Mouse (Mus musculus) embryonic facial prominence, embryonic 12.5 days (tissue): Measurements from ENCODE around the gene Uvrag. TPM values are rescaled to one million over a fixed set of nuclear protein-coding genes. Genes with fewer than 3 reads are reported as not detected.

Source experiments
- ATAC-seq: fragments of 200-750 bp; cut with Nextera tagmentation; 2 replicates; pipeline ENCODE4 v1.8.0; 2017; ENCODE audit not compliant: insufficient number of reproducible peaks, insufficient read depth, low FRiP score, low TSS enrichment
- H3K27ac ChIP-seq: fragments of 300-500 bp; sonication (generic); 2 replicates; pipeline ENCODE4 v1.5.1; 2016; ENCODE audit warnings: mild to moderate bottlenecking
- H3K27me3 ChIP-seq: fragments of 300-500 bp; sonication (generic); 2 replicates; pipeline ENCODE4 v1.6.1; 2016; ENCODE audit warnings: mild to moderate bottlenecking, moderate library complexity
- H3K36me3 ChIP-seq: fragments of 300-500 bp; sonication (generic); 2 replicates; pipeline ENCODE4 v1.6.1; 2016; ENCODE audit warnings: mild to moderate bottlenecking
- H3K4me1 ChIP-seq: fragments of 300-500 bp; sonication (generic); 2 replicates; pipeline ENCODE4 v1.6.1; 2016
- H3K4me2 ChIP-seq: fragments of 300-500 bp; sonication (generic); replicated peaks from 2 replicates; pipeline ENCODE4 v1.6.1; 2016; ENCODE audit warnings: mild to moderate bottlenecking, moderate library complexity
- H3K4me3 ChIP-seq: fragments of 300-500 bp; sonication (generic); 2 replicates; pipeline ENCODE4 v1.5.1; 2016; ENCODE audit warnings: mild to moderate bottlenecking
- H3K9ac ChIP-seq: fragments of 300-500 bp; sonication (generic); 2 replicates; pipeline ENCODE4 v1.6.1; 2016; ENCODE audit warnings: mild to moderate bottlenecking, moderate library complexity
- H3K9me3 ChIP-seq: fragments of 300-500 bp; sonication (generic); 2 replicates; pipeline ENCODE4 v1.6.1; 2016; ENCODE audit warnings: mild to moderate bottlenecking, moderate library complexity
- WGBS: fragments of 180-500 bp; shearing (Covaris S2); methylation state at CpG from one replicate; pipeline ENCODE4 v1.1.7; 2016; 5-methylcytosine and 5-hydroxymethylcytosine counted together
- polyA plus RNA-seq: library from polyadenylated mRNA; unstranded; fragments of >200 nt; fragmentation: Nextera tagmentation; extraction: Ambion mirVana; gene quantifications from 2 replicates; pipeline ENCODE4 v1.2.1, GENCODE M21; 2016

Uvrag gene
- polyA plus RNA-seq, 1 experiment from 2014 or later = 20.2 TPM

DNA sequence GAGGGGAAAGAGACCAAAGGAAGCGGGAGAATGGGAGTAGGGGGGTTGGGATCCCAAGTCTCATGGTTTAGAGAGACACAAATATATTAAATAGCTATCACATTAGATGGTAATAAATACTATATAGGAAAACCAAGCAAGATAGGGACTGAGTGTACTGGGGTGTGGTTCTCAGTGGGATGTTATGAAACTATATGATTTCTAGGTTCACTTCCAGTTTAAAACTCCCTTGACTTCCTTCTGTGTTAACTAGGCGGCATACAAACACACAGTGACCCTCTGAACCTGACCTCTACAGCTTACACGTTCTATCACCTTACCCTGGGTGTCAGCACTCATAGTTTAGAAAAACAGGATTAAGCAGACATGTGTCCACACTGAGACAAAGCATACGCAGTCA is 126.3 kb downstream of the Uvrag start:
- no peak overlapping the region for H3K27ac ChIP-seq
- 54% methylated on average over 4 of the region's 4 CpGs for WGBS
- H3K9me3 ChIP-seq = no peaks in the 10 kb centered on the region
- H3K36me3 ChIP-seq = no peaks in the 10 kb centered on the region
- ATAC-seq = no peak
- H3K9ac ChIP-seq = no peak overlapping the region
- H3K4me2 ChIP-seq = no peak overlapping the region
- H3K4me3 ChIP-seq = no peak overlapping the region
- H3K27me3 ChIP-seq = no peaks in the 10 kb centered on the region
- H3K4me1 ChIP-seq = peaks cover 4% of the 10 kb centered on the region; the same call in 1 of the 2 replicates

- Histone ChIP-seq H3K9ac (no peak overlapping the region), H3K4me2 (no peak overlapping the region), H3K4me1 (no peaks in the 10 kb centered on the region), H3K27me3 (no peaks in the 10 kb centered on the region), H3K36me3 (no peaks in the 10 kb centered on the region), H3K27ac (no peak overlapping the region), H3K9me3 (no peaks in the 10 kb centered on the region), H3K4me3 (no peak overlapping the region)
- 80% methylated on average over 16 of the region's 16 CpGs for WGBS
- no peak for ATAC-seq
Measured at GRCm38 (mm10) chr7:99007506-99008354, 133.2 kb downstream of the Uvrag start.

DNA sequence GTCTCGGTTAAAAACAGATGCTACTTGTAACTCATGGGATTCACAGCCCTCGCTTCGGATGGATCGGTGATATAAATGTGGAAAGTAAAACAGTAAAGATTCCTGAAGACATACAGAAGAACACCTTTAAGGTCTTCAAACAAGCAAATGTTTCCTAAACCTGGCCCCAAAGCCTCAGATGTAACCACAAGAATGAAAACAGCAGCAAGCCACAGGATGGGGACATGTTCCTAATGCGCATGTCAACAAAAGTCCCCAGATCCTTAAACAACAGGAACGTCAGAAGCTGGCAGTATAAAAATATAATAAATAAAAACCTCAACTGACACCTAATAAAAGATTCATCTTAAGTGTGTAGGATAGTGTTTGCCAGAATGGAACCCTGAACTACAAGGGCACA is 137.7 kb downstream of the Uvrag start:
- no peak overlapping the region for H3K9ac ChIP-seq
- no peaks in the 10 kb centered on the region for H3K9me3 ChIP-seq
- no peak overlapping the region for H3K4me3 ChIP-seq
- WGBS = 85% methylated on average over 6 of the region's 6 CpGs
- no peaks in the 10 kb centered on the region for H3K4me1 ChIP-seq
- no peaks in the 10 kb centered on the region for H3K36me3 ChIP-seq
- no peak for ATAC-seq
- no peaks in the 10 kb centered on the region for H3K27me3 ChIP-seq
- H3K4me2 ChIP-seq = no peak overlapping the region
- H3K27ac ChIP-seq = no peak overlapping the region

- no peaks in the 10 kb centered on the region for H3K36me3 ChIP-seq
- no peak overlapping the region for H3K4me3 ChIP-seq
- ATAC-seq = no peak
- no peak overlapping the region for H3K9ac ChIP-seq
- H3K4me1 ChIP-seq = peaks cover 10% of the 10 kb centered on the region; the same call in 1 of the 2 replicates
- no peak overlapping the region for H3K4me2 ChIP-seq
- H3K27me3 ChIP-seq = no peaks in the 10 kb centered on the region
- H3K9me3 ChIP-seq = no peaks in the 10 kb centered on the region
- no peak overlapping the region for H3K27ac ChIP-seq
Measured at GRCm38 (mm10) chr7:98998722-98999121, 142.2 kb downstream of the Uvrag start.

DNA sequence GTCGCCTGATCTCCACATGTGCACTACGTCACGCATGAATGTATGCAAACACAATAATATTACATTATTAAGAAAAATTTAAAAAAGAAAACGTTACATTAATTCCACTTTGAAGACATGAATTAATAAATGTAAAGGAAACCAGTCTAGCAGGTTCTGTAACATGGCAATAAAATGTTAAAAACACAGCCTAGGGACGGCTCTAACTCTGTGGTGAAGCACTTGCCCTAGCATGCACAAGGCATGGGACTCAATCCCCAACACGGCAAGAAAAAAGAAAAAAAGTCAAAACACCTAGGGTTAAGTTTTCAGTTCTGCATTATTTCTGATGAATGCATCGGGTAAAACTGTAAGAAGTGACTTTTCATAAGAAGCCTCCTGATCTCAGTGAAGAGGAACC is 143.2 kb downstream of the Uvrag start:
- Histone ChIP-seq H3K4me1 (peaks cover 14% of the 10 kb centered on the region), H3K27ac (no peak overlapping the region), H3K4me3 (no peak overlapping the region), H3K4me2 (no peak overlapping the region), H3K36me3 (no peaks in the 10 kb centered on the region), H3K27me3 (no peaks in the 10 kb centered on the region), H3K9ac (no peak overlapping the region), H3K9me3 (no peaks in the 10 kb centered on the region)
- 84% methylated on average over 7 of the region's 7 CpGs for WGBS
- ATAC-seq = no peak

DNA sequence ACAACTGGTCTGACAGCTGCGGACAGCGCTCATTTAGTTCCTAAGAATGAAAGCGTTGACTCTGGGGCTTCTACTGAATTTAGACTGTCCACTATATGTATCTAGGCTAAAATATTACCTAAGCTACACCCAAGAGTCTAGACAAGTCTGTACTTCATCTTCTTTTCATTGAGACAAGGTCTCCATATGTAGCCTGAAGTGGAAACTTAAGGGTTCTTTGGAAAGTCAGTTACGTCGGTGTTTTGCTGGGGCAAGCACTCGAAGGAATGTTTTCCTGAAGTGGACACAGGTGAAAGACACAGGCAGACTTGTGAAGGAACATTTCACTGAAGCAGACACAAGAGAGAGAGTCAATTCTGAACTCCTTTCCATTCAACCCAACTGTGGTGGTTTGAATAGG is 144.2 kb downstream of the Uvrag start:
- Histone ChIP-seq H3K4me3 (no peak overlapping the region), H3K27me3 (no peaks in the 10 kb centered on the region), H3K9me3 (no peaks in the 10 kb centered on the region), H3K36me3 (no peaks in the 10 kb centered on the region), H3K4me1 (peaks cover 18% of the 10 kb centered on the region), H3K4me2 (no peak overlapping the region), H3K27ac (0 out of 2 replicates have a peak overlapping the region, but pooled peaks have one; percentile 30), H3K9ac (no peak overlapping the region)
- ATAC-seq = no peak
- 95% methylated on average over 6 of the region's 6 CpGs for WGBS

GRCm38 (mm10) chr7:98995126-98995727 is 145.7 kb downstream of the Uvrag start:
- ATAC-seq = no peak
- Histone ChIP-seq H3K4me1 (peaks cover 21% of the 10 kb centered on the region), H3K9me3 (no peaks in the 10 kb centered on the region), H3K36me3 (0 out of 2 replicates have a peak, but pooled peaks cover 3% of the 10 kb centered on the region), H3K9ac (no peak overlapping the region), H3K27ac (no peak overlapping the region), H3K4me2 (no peak overlapping the region), H3K4me3 (no peak overlapping the region), H3K27me3 (no peaks in the 10 kb centered on the region)
- 81% methylated on average over 5 of the region's 5 CpGs for WGBS

DNA sequence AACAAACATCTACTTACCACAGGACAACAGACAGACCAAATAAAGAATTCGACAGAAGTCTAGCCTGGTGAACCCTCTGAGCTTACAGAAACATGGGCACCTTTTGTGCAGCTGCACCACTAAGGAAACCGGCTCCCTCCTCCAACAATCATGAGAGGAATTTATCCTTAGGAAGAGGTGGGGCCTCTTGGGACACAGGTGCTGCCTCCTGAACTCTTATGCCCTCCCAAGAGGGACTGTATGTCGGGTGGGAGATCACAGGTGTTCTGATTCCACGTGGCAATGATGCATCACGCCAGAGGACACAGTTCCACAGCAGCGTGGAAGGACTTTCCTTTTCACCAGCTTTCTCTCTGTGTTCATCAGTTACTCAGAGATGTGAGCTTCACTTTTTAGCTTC is 146.8 kb downstream of the Uvrag start:
- Histone ChIP-seq H3K4me2 (no peak overlapping the region), H3K27me3 (no peaks in the 10 kb centered on the region), H3K9ac (no peak overlapping the region), H3K27ac (no peak overlapping the region), H3K4me3 (no peak overlapping the region), H3K36me3 (0 out of 2 replicates have a peak, but pooled peaks cover 3% of the 10 kb centered on the region), H3K9me3 (no peaks in the 10 kb centered on the region), H3K4me1 (peaks cover 21% of the 10 kb centered on the region)
- ATAC-seq = no peak
- WGBS = 72% methylated on average over 6 of the region's 6 CpGs

- H3K36me3 ChIP-seq = 0 out of 2 replicates have a peak, but pooled peaks cover 3% of the 10 kb centered on the region
- no peaks in the 10 kb centered on the region for H3K27me3 ChIP-seq
- no peak overlapping the region for H3K27ac ChIP-seq
- WGBS = 68% methylated on average over 4 of the region's 4 CpGs
- H3K9me3 ChIP-seq = no peaks in the 10 kb centered on the region
- H3K4me1 ChIP-seq = peaks cover 21% of the 10 kb centered on the region
- no peak overlapping the region for H3K4me3 ChIP-seq
- H3K9ac ChIP-seq = no peak overlapping the region
- no peak for ATAC-seq
- no peak overlapping the region for H3K4me2 ChIP-seq
Measured at GRCm38 (mm10) chr7:98993395-98993794, 147.5 kb downstream of the Uvrag start.

GRCm38 (mm10) chr7:98991204-98991761 is 149.7 kb downstream of the Uvrag start:
- Histone ChIP-seq H3K36me3 (0 out of 2 replicates have a peak, but pooled peaks cover 3% of the 10 kb centered on the region), H3K9me3 (no peaks in the 10 kb centered on the region), H3K27me3 (0 out of 2 replicates have a peak, but pooled peaks cover under 1% of the 10 kb centered on the region), H3K4me1 (peaks cover 21% of the 10 kb centered on the region), H3K4me2 (no peak overlapping the region), H3K9ac (no peak overlapping the region), H3K27ac (no peak overlapping the region), H3K4me3 (no peak overlapping the region)
- no peak for ATAC-seq
- 88% methylated on average over 2 of the region's 2 CpGs for WGBS

DNA sequence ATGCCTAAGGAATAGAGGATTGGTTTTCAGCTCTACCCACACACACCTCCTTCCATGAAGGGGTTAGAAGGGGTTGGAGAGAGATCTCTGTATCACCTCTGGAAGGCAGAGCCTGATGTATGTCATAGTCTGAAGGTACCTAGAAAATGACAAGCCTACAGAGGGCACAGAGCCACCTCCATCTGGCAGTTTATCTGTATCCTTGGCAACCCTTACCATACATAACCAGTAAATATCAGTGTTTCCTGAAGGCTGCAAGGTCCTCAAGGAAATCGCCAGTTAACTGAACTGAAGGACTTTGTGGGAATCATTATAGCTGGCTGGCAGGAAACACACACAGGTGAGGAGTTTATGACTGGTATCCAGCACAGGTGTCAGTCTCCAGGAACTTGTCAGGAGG is 150.4 kb downstream of the Uvrag start:
- no peak overlapping the region for H3K4me3 ChIP-seq
- H3K27ac ChIP-seq = no peak overlapping the region
- H3K9me3 ChIP-seq = no peaks in the 10 kb centered on the region
- peaks cover 23% of the 10 kb centered on the region for H3K4me1 ChIP-seq
- ATAC-seq = no peak
- WGBS = 79% methylated on average over 1 of the region's 1 CpGs
- H3K4me2 ChIP-seq = no peak overlapping the region
- 0 out of 2 replicates have a peak, but pooled peaks cover 3% of the 10 kb centered on the region for H3K27me3 ChIP-seq
- 0 out of 2 replicates have a peak, but pooled peaks cover 3% of the 10 kb centered on the region for H3K36me3 ChIP-seq
- H3K9ac ChIP-seq = no peak overlapping the region
